ENCODE assay signal across 14 mouse cellular contexts in the genomic region with DNA sequence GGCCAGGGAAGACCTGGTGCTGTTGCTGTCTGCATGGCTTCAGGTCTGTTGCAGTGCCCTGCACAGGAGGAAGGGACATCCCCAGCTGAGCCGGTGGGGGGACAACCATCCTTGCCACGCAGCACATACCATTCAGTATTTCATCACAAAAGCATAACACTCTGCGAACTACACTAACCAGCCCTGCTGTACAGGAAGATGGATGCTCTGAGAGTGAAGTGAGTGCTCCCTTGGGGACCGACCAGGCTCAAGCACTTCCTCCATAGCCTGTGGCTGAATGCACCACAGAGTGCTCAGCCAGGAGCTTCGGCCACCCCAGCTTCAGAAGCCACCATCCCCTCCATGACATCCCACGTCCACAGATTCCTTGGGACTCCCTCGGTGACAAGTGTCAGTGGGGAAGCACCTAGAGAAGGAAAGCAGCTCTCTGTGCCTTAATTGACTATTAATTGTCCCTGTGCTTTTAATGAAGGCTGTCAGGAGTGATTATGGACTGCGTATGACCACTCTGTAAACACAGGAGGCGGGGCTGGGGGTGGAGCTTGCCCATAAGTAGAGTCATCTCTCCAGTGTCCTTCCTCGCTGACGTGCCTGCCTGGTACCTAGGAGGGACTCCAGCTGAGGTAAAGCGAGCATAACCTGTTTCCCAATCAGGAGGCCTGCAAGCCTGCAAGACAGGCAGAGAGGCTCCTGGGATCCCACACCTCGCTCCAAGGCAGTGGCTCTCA.
DNase-seq lines count a peak whose midpoint lies in the region; ATAC-seq and TF ChIP-seq lines count a peak whose summit lies in the region.
"Had no signal": no experiment of that assay in that cellular context is flagged by ENCODE, and none has a peak within 500 bp of the region (broad histone marks: within the 10 kb centered on the region; RNA-seq: fewer than 3 reads in every experiment).

No protein-coding gene starts in this region.

- no peaks in the 10 kb centered on the region for H3K9me3 ChIP-seq in kidney, postnatal 0 days (replicated peaks; ENCODE audit: low read length)
- no peaks in the 10 kb centered on the region for H3K9me3 ChIP-seq in limb, embryonic 13.5 days

- WGBS in kidney, postnatal 0 days = 26% methylated on average over 13 of the region's 13 CpGs
- 19% methylated on average over 13 of the region's 13 CpGs for WGBS in limb, embryonic 13.5 days

- H3K9ac ChIP-seq in kidney, postnatal 0 days (ENCODE audit: low read depth, low read length) = no peak overlapping the region
- no peak overlapping the region for H3K9ac ChIP-seq in limb, embryonic 13.5 days

- H3K36me3 ChIP-seq in kidney, postnatal 0 days (ENCODE audit: insufficient read depth, low read length) = no peaks in the 10 kb centered on the region
- no peaks in the 10 kb centered on the region for H3K36me3 ChIP-seq in limb, embryonic 13.5 days

- no peak overlapping the region for H3K4me2 ChIP-seq in kidney, postnatal 0 days (ENCODE audit: low read length)
- peak overlapping the region; percentile 21; the same call in 1 of the 2 replicates for H3K4me2 ChIP-seq in limb, embryonic 13.5 days (replicated peaks)

- H3K4me1 ChIP-seq in kidney, postnatal 0 days (replicated peaks; ENCODE audit: insufficient read depth, low read length) = no peaks in the 10 kb centered on the region
- H3K4me1 ChIP-seq in limb, embryonic 13.5 days = peaks cover 11% of the 10 kb centered on the region

- no peak for TF ChIP-seq CTCF in kidney, postnatal 0 days (IDR thresholded peaks at IDR 0.05; ENCODE audit: low read depth)

- H3K4me3 ChIP-seq in kidney, postnatal 0 days (replicated peaks; ENCODE audit: low read depth, low read length) = no peak overlapping the region
- no peak overlapping the region for H3K4me3 ChIP-seq in limb, embryonic 13.5 days

- no peak for ATAC-seq in kidney, postnatal 0 days (replicated peaks; ENCODE audit: low FRiP score, low read depth)
- ATAC-seq in limb, embryonic 13.5 days (ENCODE audit: low FRiP score, low read depth) = no peak

- DNase-seq in embryo, embryonic 10 days (ENCODE audit: low spot score) = peak; percentile 39
- no peak for DNase-seq in embryo, embryonic 9.5 days (ENCODE audit: extremely low spot score)
- DNase-seq in kidney, postnatal 0 days (ENCODE audit: low spot score) = peak; percentile 33
- no peak for DNase-seq in kidney, adult 11 months
- DNase-seq in NIH3T3 (ENCODE audit: low read depth) (peak; percentile 24), adipocyte (ENCODE audit: low spot score) (no peak)
- no peak for DNase-seq in cerebellum, adult 11 months
- DNase-seq: adrenal gland, postnatal 25 days; cerebellum, adult 8-10 months; gastrocnemius, postnatal 25 days; left cerebral cortex, postnatal 4 days; thymus, postnatal 25 days had no signal

- no peaks in the 10 kb centered on the region for H3K27me3 ChIP-seq in kidney, postnatal 0 days (ENCODE audit: insufficient read depth, low read length)
- peaks cover 6% of the 10 kb centered on the region; the same call in 1 of the 2 replicates for H3K27me3 ChIP-seq in limb, embryonic 13.5 days

- no peak overlapping the region for H3K27ac ChIP-seq in kidney, postnatal 0 days
- H3K27ac ChIP-seq in limb, embryonic 13.5 days = no peak overlapping the region
- H3K27ac ChIP-seq: macrophage had no signal

Comparison
In these comparisons a context has a peak if more than half of its experiments do, and no peak if none do; other contexts are left out.
1. DNase-seq: peak in embryo, embryonic 10 days (single experiment), kidney, postnatal 0 days (single experiment) and NIH3T3 (single experiment); none in embryo, embryonic 9.5 days (single experiment), kidney, adult 11 months (single experiment), adipocyte (single experiment) and cerebellum, adult 11 months (single experiment).